Mouse (Mus musculus) fat pad, adult 2 months (tissue): Measurements from ENCODE around the gene Osbpl7.

Experiments used
- DNase-seq: peaks from one replicate; pipeline ENCODE4 v3.0.0-alpha.2; 2011; ENCODE audit warnings: low read depth, low spot score; ENCODE audit errors: extremely low read depth

Gene Osbpl7

GRCm38 (mm10) chr11:97080291-97080690, 29.9 kb downstream of the Osbpl7 start:
- DNase-seq = no peak

- peak; percentile 19 for DNase-seq
These were observed 32.5 kb downstream of the Osbpl7 start for GRCm38 (mm10) chr11:97082977-97083376.

GRCm38 (mm10) chr11:97083401-97084140, 33.1 kb downstream of the Osbpl7 start:
- DNase-seq = no peak

GRCm38 (mm10) chr11:97084821-97085505, 34.5 kb downstream of the Osbpl7 start:
- no peak for DNase-seq

GRCm38 (mm10) chr11:97086365-97086764, 35.9 kb downstream of the Osbpl7 start:
- DNase-seq = no peak

- DNase-seq = no peak
These were observed 44.2 kb downstream of the Osbpl7 start for GRCm38 (mm10) chr11:97094600-97094999.

- no peak for DNase-seq
These were observed 48.4 kb downstream of the Osbpl7 start for GRCm38 (mm10) chr11:97098791-97099190.

GRCm38 (mm10) chr11:97101722-97102121, 51.3 kb downstream of the Osbpl7 start:
- no peak for DNase-seq

- no peak for DNase-seq
These were observed 53.0 kb downstream of the Osbpl7 start for GRCm38 (mm10) chr11:97103163-97104090.

- DNase-seq = no peak
These were observed 53.7 kb downstream of the Osbpl7 start for GRCm38 (mm10) chr11:97104091-97104483.

- DNase-seq = no peak
These were observed 58.5 kb downstream of the Osbpl7 start for GRCm38 (mm10) chr11:97108976-97109375.

GRCm38 (mm10) chr11:97112519-97113125, 62.2 kb downstream of the Osbpl7 start:
- no peak for DNase-seq

- DNase-seq = no peak
These were observed 64.5 kb downstream of the Osbpl7 start, which contains the start of gene Tbx21 for GRCm38 (mm10) chr11:97114671-97115601. TSS of gene Tbx21 (minus strand) at chr11:97115331.

- no peak for DNase-seq
These were observed 65.4 kb downstream of the Osbpl7 start for GRCm38 (mm10) chr11:97115797-97116196.
